Mouse (Mus musculus) neural tube, embryonic 15.5 days (tissue): ENCODE data around the gene Popdc3. TPM values are rescaled to one million over a fixed set of nuclear protein-coding genes. Genes with fewer than 3 reads are reported as not detected.
"Not testable (repeated sequence)": the region's sequence is repeated elsewhere in the genome, so short reads cannot be mapped to it uniquely, and the experiment has no call there.

ENCODE experiments used
- ATAC-seq: fragments of 200-750 bp; cut with Nextera tagmentation; 2 replicates; pipeline ENCODE4 v1.8.0; 2017; ENCODE audit warnings: mild to moderate bottlenecking, moderate TSS enrichment, moderate library complexity; ENCODE audit not compliant: low FRiP score
- H3K27ac ChIP-seq: fragments of 300-500 bp; sonication (generic); replicated peaks from 2 replicates; pipeline ENCODE4 v1.5.1; 2015; ENCODE audit warnings: mild to moderate bottlenecking, inconsistent platforms
- H3K27me3 ChIP-seq: fragments of 300-500 bp; sonication (generic); replicated peaks from 2 replicates; pipeline ENCODE4 v1.6.1; 2015; ENCODE audit warnings: inconsistent platforms
- H3K36me3 ChIP-seq: fragments of 300-500 bp; sonication (generic); 2 replicates; pipeline ENCODE4 v1.6.1; 2015; ENCODE audit warnings: inconsistent platforms
- H3K4me1 ChIP-seq: fragments of 300-500 bp; sonication (generic); 2 replicates; pipeline ENCODE4 v1.6.1; 2015; ENCODE audit warnings: inconsistent platforms
- H3K4me2 ChIP-seq: fragments of 300-500 bp; sonication (generic); 2 replicates; pipeline ENCODE4 v1.6.1; 2015; ENCODE audit warnings: inconsistent platforms, mild to moderate bottlenecking, moderate library complexity
- H3K4me3 ChIP-seq: fragments of 300-500 bp; sonication (generic); replicated peaks from 2 replicates; pipeline ENCODE4 v1.5.1; 2015; ENCODE audit warnings: mild to moderate bottlenecking, inconsistent platforms
- H3K9ac ChIP-seq: fragments of 300-500 bp; sonication (generic); replicated peaks from 2 replicates; pipeline ENCODE4 v1.6.1; 2015; ENCODE audit warnings: mild to moderate bottlenecking, inconsistent platforms
- H3K9me3 ChIP-seq: fragments of 300-500 bp; sonication (generic); replicated peaks from 2 replicates; pipeline ENCODE4 v1.6.1; 2016; ENCODE audit warnings: inconsistent platforms
- WGBS: fragments of 180-500 bp; shearing (Covaris S2); methylation state at CpG from one replicate; pipeline ENCODE4 v1.1.7; 2015; ENCODE audit warnings: mixed read lengths; 5-methylcytosine and 5-hydroxymethylcytosine counted together
- polyA plus RNA-seq: library from polyadenylated mRNA; unstranded; fragments of >200 nt; fragmentation: Nextera tagmentation; extraction: Ambion mirVana; gene quantifications from 2 replicates; pipeline ENCODE4 v1.2.1, GENCODE M21; 2015

Popdc3 gene
- polyA plus RNA-seq, 1 experiment from 2014 or later: 3.8 TPM

- H3K4me2 ChIP-seq: peak overlapping the region; percentile 99
- peaks cover 10% of the 10 kb centered on the region for H3K4me1 ChIP-seq
- ATAC-seq: peak; percentile 85
- H3K9ac ChIP-seq: peak overlapping the region; percentile 57
- H3K36me3 ChIP-seq: no peaks in the 10 kb centered on the region
- peaks cover 22% of the 10 kb centered on the region for H3K27me3 ChIP-seq
- H3K4me3 ChIP-seq: peak overlapping the region; percentile 59
- no peak overlapping the region for H3K27ac ChIP-seq
- no peaks in the 10 kb centered on the region for H3K9me3 ChIP-seq
- WGBS: 2% methylated on average over 71 of the region's 71 CpGs
Measured at GRCm38 (mm10) chr10:45289218-45290105, 111.6 kb downstream of the Popdc3 start.

GRCm38 (mm10) chr10:45290618-45291017, 112.7 kb downstream of the Popdc3 start:
- 76% methylated on average over 5 of the region's 5 CpGs for WGBS
- no peak for ATAC-seq
- H3K9me3 ChIP-seq: no peaks in the 10 kb centered on the region
- no peaks in the 10 kb centered on the region for H3K36me3 ChIP-seq
- no peak overlapping the region for H3K9ac ChIP-seq
- no peak overlapping the region for H3K4me2 ChIP-seq
- no peak overlapping the region for H3K27ac ChIP-seq
- H3K4me1 ChIP-seq: peaks cover 10% of the 10 kb centered on the region
- no peak overlapping the region for H3K4me3 ChIP-seq
- peaks cover 22% of the 10 kb centered on the region for H3K27me3 ChIP-seq

- not testable (repeated sequence) for H3K4me3 ChIP-seq, ATAC-seq, H3K9me3 ChIP-seq, H3K4me2 ChIP-seq, H3K9ac ChIP-seq, H3K27ac ChIP-seq, H3K36me3 ChIP-seq
- WGBS: 79% methylated on average over 4 of the region's 4 CpGs
- Histone ChIP-seq H3K27me3 (peaks cover 16% of the 10 kb centered on the region), H3K4me1 (peaks cover 10% of the 10 kb centered on the region)
Measured at GRCm38 (mm10) chr10:45292159-45292558, 114.3 kb downstream of the Popdc3 start.

GRCm38 (mm10) chr10:45295093-45295492, 117.2 kb downstream of the Popdc3 start:
- peaks cover 6% of the 10 kb centered on the region; the same call in 1 of the 2 replicates for H3K27me3 ChIP-seq
- no peak for ATAC-seq
- H3K4me2 ChIP-seq: no peak overlapping the region
- WGBS: 83% methylated on average over 5 of the region's 5 CpGs
- no peak overlapping the region for H3K4me3 ChIP-seq
- H3K4me1 ChIP-seq: no peaks in the 10 kb centered on the region
- H3K9me3 ChIP-seq: no peaks in the 10 kb centered on the region
- H3K27ac ChIP-seq: no peak overlapping the region
- H3K36me3 ChIP-seq: no peaks in the 10 kb centered on the region
- no peak overlapping the region for H3K9ac ChIP-seq

GRCm38 (mm10) chr10:45298503-45298902, 120.6 kb downstream of the Popdc3 start:
- no peak overlapping the region for H3K4me2 ChIP-seq
- no peak overlapping the region for H3K4me3 ChIP-seq
- WGBS: 50% methylated on average over 6 of the region's 6 CpGs
- no peaks in the 10 kb centered on the region for H3K4me1 ChIP-seq
- H3K9me3 ChIP-seq: no peaks in the 10 kb centered on the region
- H3K36me3 ChIP-seq: no peaks in the 10 kb centered on the region
- no peak overlapping the region for H3K9ac ChIP-seq
- ATAC-seq: no peak
- H3K27me3 ChIP-seq: no peaks in the 10 kb centered on the region
- H3K27ac ChIP-seq: no peak overlapping the region

- Histone ChIP-seq H3K9ac (no peak overlapping the region), H3K27ac (no peak overlapping the region), H3K9me3 (no peaks in the 10 kb centered on the region), H3K4me3 (no peak overlapping the region), H3K27me3 (no peaks in the 10 kb centered on the region), H3K4me2 (no peak overlapping the region), H3K36me3 (no peaks in the 10 kb centered on the region), H3K4me1 (0 out of 2 replicates have a peak, but pooled peaks cover 5% of the 10 kb centered on the region)
- no peak for ATAC-seq
- WGBS: 87% methylated on average over 4 of the region's 4 CpGs
Measured at GRCm38 (mm10) chr10:45299509-45299908, 121.6 kb downstream of the Popdc3 start.

GRCm38 (mm10) chr10:45303315-45304036, 125.6 kb downstream of the Popdc3 start:
- Histone ChIP-seq H3K4me2 (no peak overlapping the region), H3K36me3 (no peaks in the 10 kb centered on the region), H3K27me3 (no peaks in the 10 kb centered on the region), H3K27ac (no peak overlapping the region), H3K4me3 (no peak overlapping the region), H3K9ac (no peak overlapping the region), H3K9me3 (no peaks in the 10 kb centered on the region), H3K4me1 (0 out of 2 replicates have a peak, but pooled peaks cover 5% of the 10 kb centered on the region)
- 36% methylated on average over 14 of the region's 14 CpGs for whole genome bisulfite sequencing
- ATAC-seq: 0 out of 2 replicates have a peak, but pooled peaks have one; percentile 11

- no peaks in the 10 kb centered on the region for H3K36me3 ChIP-seq
- no peak for ATAC-seq
- WGBS: 80% methylated on average over 5 of the region's 5 CpGs
- H3K27ac ChIP-seq: no peak overlapping the region
- no peaks in the 10 kb centered on the region for H3K9me3 ChIP-seq
- no peaks in the 10 kb centered on the region for H3K27me3 ChIP-seq
- H3K4me1 ChIP-seq: 0 out of 2 replicates have a peak, but pooled peaks cover 5% of the 10 kb centered on the region
- no peak overlapping the region for H3K9ac ChIP-seq
- H3K4me2 ChIP-seq: no peak overlapping the region
- H3K4me3 ChIP-seq: no peak overlapping the region
Measured at GRCm38 (mm10) chr10:45305173-45305572, 127.3 kb downstream of the Popdc3 start.

GRCm38 (mm10) chr10:45311129-45311528, 133.2 kb downstream of the Popdc3 start:
- H3K9me3 ChIP-seq: no peaks in the 10 kb centered on the region
- no peaks in the 10 kb centered on the region for H3K27me3 ChIP-seq
- no peak overlapping the region for H3K27ac ChIP-seq
- H3K4me3 ChIP-seq: no peak overlapping the region
- 54% methylated on average over 5 of the region's 5 CpGs for WGBS
- 0 out of 2 replicates have a peak, but pooled peaks cover 4% of the 10 kb centered on the region for H3K4me1 ChIP-seq
- no peak; the same call in 1 of the 2 replicates for ATAC-seq
- H3K36me3 ChIP-seq: no peaks in the 10 kb centered on the region
- no peak overlapping the region for H3K4me2 ChIP-seq
- H3K9ac ChIP-seq: no peak overlapping the region

GRCm38 (mm10) chr10:45311624-45312023, 133.7 kb downstream of the Popdc3 start:
- no peak overlapping the region for H3K27ac ChIP-seq
- ATAC-seq: no peak
- no peak overlapping the region for H3K4me2 ChIP-seq
- H3K4me1 ChIP-seq: 0 out of 2 replicates have a peak, but pooled peaks cover 4% of the 10 kb centered on the region
- WGBS: 46% methylated on average over 7 of the region's 7 CpGs
- H3K9me3 ChIP-seq: no peaks in the 10 kb centered on the region
- no peaks in the 10 kb centered on the region for H3K27me3 ChIP-seq
- no peaks in the 10 kb centered on the region for H3K36me3 ChIP-seq
- no peak overlapping the region for H3K9ac ChIP-seq
- no peak overlapping the region for H3K4me3 ChIP-seq

GRCm38 (mm10) chr10:45314865-45315264, 137.0 kb downstream of the Popdc3 start:
- H3K9me3 ChIP-seq: no peaks in the 10 kb centered on the region
- H3K4me1 ChIP-seq: 0 out of 2 replicates have a peak, but pooled peaks cover 4% of the 10 kb centered on the region
- no peak for ATAC-seq
- no peak overlapping the region for H3K9ac ChIP-seq
- H3K4me3 ChIP-seq: no peak overlapping the region
- H3K36me3 ChIP-seq: no peaks in the 10 kb centered on the region
- H3K27me3 ChIP-seq: no peaks in the 10 kb centered on the region
- no peak overlapping the region for H3K4me2 ChIP-seq
- no peak overlapping the region for H3K27ac ChIP-seq
- WGBS: 90% methylated on average over 16 of the region's 16 CpGs
